Mouse (Mus musculus) spleen, embryonic (tissue): ENCODE data around the gene Ypel2.

ENCODE experiments used
- CTCF ChIA-PET: fragments of 350-600 bp; sonication (Branson Sonifier 250); formaldehyde crosslinking; loops from one replicate; lab custom pipeline; 2022; lab: Charles Lee

Ypel2 gene

DNA sequence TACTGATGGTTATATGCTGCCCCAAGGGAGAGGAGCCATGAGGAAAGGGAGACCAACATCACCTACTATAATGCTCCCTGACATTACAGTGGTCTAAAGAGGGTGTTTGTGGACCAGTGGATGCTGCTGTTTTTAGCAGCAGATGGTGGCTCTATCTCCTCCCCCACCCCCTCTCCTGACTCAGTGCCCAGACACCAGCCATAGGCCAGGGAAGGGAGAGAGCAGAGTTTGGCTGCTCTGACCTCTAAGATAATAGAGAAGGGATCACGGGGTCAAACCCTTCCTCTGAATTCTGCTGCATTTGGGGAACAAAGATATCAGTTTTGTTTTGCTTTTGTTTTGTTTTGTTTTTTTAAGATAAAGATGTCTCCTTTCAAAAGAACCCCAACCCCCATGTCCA lies 30.5 kb downstream of the Ypel2 start:
- CTCF ChIA-PET: interaction anchor here (0.6 kb wide), 1 partner anchor 36 kb away, joined by 6 read pairs; no protein-coding TSS in a partner anchor

DNA sequence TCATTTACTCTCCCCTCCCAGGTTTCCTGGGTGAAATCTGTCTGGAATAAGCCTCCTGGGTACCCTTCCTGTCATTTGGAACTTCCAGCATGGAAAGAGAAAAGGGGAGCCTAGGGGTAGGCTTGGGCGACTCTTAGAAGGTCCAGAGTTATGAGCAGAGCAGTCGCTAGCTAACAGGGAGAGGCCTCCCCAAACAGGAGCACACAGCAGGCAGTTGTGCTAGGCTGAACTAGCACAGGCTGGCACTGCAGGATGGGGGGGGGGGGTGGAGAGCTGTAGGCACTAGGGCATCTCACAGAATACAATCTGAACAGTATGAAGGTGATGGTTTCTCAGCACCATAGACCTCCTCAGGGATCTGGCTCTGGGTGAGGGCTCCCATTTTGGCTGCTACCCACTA lies 31.1 kb downstream of the Ypel2 start:
- CTCF ChIA-PET: interaction anchor here (0.6 kb wide), 2 partner anchors 37 to 104 kb away, joined by 6 to 8 read pairs; no protein-coding TSS in a partner anchor

DNA sequence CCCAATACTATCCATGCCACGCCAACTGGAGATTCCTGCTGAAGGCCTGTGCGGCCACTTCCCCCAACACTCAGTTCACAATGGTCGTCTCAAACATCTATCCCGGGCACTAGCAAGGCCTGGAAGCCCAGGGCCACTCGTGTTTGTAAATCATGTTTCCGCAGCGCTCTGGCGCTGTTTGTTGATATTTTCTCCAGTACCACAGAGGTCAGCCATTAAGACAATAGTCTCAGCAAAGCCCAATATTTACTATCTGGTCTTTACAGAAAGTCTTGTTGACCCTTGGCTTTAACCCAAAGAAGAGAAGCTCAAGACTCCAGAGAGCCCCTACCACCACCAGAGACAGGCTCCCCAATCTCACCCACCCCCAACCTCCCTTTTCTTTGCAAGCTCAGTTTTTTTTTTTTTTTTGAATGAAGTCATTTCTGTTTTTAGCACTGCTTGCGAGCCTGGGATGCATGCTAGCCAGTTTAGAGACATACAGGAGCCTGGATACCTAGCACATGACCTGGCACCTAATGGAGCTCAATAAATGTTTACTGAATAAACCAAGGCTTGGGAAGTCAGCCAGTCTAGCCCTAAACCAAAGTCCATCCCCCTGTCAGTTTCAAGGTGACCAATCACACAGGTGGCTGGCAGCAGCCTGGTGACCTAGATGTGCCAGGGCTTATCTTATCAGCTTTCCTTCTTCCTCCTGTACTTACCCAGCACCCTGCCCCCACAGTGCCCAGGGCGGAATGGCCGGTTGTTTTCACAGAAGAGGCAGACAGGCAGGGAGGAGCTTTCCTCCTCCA lies 31.8 kb downstream of the Ypel2 start:
- CTCF ChIA-PET: interaction anchor here (0.6 to 1.2 kb wide), 3 partner anchors 16 to 194 kb away, joined by 3 to 8 read pairs (median 5); no protein-coding TSS in a partner anchor

GRCm38 (mm10) chr11:86960331-86960730 lies 33.2 kb downstream of the Ypel2 start:
- CTCF ChIA-PET: no interaction called here

- CTCF ChIA-PET: no interaction called here
Measured at GRCm38 (mm10) chr11:86958721-86959675, 34.5 kb downstream of the Ypel2 start.

GRCm38 (mm10) chr11:86958182-86958581 lies 35.3 kb downstream of the Ypel2 start:
- CTCF ChIA-PET: no interaction called here

- CTCF ChIA-PET: no interaction called here
Measured at GRCm38 (mm10) chr11:86956363-86956762, 37.1 kb downstream of the Ypel2 start.

DNA sequence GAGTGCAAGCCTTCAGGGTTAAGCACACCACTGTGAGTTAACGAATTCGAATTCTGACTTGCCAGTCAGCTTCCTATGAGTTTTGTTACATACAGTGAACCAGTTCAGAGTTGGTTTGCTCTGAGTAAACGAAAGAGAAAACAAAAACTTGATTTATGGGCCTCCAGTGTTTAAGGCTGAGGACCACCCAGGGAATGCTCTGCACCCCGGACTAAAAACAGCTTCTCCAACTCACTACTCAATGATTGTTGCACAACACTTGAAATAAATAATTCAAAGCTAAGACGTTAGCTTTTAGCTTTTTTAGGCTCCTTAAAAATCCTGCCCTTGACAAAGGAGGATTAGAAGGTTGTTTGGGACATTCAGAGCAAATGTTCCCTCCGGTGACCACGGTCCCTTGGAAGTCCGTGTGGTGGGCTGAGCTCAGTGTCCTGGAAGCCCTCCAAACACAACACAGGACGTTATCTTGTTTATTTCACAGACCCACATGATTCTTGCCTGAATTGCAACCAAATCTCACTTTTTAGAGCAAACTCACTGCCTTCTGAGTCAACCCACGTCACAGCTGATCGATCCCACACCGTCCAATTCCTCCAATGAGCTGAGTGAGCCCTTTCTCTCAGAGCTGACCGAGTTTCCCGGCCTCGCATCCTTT lies 38.8 kb downstream of the Ypel2 start:
- CTCF ChIA-PET: interaction anchor here (0.7 kb wide), 1 partner anchor 244 kb away, joined by 3 read pairs; no protein-coding TSS in a partner anchor

DNA sequence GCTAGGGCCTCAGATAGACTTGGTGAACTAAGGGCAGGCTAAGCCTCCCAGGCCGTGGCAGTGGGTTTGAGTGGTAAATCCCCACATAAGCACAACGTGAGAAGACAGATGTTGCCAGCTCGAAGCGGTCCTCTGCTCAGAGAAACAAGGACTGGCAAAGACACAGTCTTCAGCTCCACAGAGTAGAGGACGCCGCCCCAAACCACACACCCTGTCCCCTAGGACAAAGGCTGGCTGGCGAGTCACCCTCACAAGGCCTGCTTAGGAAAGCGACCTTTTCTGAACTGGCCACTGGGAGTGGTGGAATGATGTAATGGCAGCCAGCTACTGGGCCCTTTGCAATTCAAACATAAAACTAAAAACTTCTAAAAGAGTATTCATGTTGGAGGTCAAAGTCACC lies 40.4 kb downstream of the Ypel2 start:
- CTCF ChIA-PET: no interaction called here

DNA sequence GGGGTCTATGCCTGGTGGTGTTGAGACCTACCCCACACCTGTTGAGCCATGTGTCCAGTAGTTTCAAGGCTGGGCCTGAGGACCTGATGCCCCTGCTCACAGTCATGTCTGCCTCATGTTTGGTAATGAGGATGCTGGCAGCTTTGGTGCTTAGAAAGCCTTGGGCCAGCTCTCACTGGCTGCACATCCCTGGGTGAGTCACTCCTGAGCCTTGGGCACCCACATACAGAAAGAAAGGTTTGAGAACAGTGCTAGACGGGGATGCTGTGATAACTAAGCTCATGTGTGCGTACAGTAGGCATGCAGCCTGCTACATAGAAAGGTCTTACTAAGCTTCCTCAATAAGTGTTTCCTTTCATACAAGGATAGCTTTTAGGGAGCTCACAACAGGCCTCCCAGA lies 40.8 kb downstream of the Ypel2 start:
- CTCF ChIA-PET: no interaction called here

DNA sequence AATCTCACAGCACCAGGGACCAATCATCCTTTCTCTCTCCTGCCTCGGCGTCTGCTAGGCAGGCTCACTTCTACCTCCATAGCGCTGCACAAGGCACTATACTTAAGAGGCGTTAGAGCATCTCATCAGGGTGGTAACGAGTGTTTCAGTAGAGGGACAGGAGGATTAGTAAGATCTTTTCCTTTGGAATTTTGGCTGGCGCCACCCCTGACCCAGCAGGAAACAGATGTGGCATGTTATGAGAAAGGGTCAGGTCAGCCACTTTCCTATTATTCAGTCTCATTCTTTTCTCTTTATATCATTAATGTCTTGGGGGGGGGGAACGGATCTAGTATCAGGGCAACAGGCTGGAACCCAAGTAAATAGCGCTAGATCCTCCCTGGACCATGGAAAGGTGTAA lies 41.8 kb downstream of the Ypel2 start:
- CTCF ChIA-PET: no interaction called here

DNA sequence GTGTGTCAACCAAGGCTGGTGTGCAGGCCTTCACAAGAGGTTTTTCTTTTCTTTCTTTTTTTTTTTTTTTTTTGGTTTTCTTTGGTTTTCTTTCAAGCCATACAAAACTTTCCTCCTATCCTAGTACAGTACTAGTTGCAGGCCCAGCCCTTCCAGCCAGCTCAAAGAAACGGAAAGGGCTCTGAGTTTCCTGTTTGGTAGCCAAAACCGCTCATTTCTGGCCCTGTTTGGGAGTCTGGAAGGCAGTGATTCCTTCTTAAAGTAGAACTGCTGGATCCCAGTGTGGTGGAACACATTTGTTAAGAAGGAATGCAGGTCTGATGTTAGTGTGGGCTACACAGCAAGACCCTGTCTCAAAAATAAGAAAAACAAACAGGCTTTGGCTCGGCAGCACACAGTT lies 43.0 kb downstream of the Ypel2 start:
- CTCF ChIA-PET: no interaction called here

- CTCF ChIA-PET: no interaction called here
Measured at GRCm38 (mm10) chr11:86949951-86950441, 43.5 kb downstream of the Ypel2 start.

- CTCF ChIA-PET: no interaction called here
Measured at GRCm38 (mm10) chr11:86946644-86947195, 46.8 kb downstream of the Ypel2 start.

DNA sequence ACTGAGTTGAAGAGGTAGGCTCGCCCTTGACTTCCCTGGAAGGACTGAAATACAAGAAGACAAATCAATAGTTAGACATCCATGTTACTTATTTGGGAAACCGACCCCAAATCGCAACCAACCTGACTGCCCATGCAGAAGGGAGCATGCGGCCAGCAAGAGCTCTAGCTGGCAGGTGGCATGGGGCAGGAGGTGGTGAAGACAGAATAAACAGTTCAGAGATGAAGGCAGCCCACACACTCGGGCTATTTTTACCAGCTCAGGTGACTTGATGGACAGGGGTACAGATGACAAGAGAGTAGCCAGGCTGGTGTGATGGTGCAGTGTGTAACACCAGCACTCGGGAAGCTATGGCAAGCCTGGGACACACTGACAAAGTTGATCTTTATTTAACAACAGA lies 47.6 kb downstream of the Ypel2 start:
- CTCF ChIA-PET: no interaction called here

DNA sequence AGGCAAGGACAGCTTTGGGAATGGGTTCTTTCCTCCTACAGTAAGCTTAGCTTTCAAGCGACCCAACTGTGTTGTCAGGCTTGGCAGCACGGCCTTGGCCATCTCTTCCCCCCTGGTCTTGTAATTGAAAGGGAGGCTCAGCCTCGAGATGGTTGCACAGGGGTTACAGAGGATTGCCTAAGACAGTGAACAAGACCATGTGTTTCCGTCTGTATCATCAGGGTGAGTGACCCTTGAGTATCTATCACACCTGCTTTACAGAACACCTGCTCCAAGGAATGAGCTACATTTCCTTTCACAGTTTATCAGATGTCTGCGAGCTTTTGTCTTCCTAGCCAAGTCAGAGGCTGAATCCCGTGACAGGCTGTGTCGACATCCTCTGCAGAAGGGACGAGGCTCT lies 48.4 kb downstream of the Ypel2 start:
- CTCF ChIA-PET: no interaction called here

DNA sequence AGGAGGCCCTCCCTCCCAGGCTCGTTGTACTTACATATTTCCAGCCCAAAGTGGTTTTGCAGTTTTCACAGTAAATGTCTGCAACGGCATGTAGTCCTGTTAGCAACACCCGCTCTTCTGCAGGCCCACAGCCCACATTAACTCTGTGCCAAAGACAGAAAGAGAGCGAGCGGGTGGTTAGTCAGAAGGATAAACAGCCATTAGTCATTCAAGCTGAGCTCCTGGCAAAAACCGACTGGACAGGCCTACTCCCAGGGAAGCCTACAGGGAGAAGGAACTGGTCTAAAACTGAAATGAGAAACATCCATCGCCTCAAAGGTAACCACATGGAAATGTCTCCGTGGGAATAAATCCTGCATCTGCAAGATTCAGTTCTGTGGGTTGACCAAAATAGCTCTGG lies 49.0 kb downstream of the Ypel2 start:
- CTCF ChIA-PET: no interaction called here

DNA sequence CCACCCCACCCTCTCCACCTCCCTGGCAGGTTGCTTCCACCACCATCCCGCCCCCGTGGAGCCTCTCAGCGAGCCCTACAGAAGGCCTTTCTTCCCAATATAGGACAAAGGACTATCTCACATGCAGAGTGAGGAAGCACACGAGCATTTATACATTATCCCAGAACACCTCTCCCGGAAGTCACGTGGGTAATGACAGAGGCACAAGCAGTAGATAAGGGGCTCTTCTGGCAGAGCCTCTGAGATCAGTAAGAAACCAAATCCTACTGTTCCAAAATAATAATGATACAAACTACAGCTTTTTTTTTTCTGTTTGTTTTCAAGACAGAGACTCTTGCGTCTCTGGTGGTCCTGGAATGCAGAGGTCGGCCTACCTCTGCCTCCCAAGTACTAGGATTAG lies 51.6 kb downstream of the Ypel2 start:
- CTCF ChIA-PET: no interaction called here

- CTCF ChIA-PET: no interaction called here
Measured at GRCm38 (mm10) chr11:86939503-86939902, 54.0 kb downstream of the Ypel2 start.

DNA sequence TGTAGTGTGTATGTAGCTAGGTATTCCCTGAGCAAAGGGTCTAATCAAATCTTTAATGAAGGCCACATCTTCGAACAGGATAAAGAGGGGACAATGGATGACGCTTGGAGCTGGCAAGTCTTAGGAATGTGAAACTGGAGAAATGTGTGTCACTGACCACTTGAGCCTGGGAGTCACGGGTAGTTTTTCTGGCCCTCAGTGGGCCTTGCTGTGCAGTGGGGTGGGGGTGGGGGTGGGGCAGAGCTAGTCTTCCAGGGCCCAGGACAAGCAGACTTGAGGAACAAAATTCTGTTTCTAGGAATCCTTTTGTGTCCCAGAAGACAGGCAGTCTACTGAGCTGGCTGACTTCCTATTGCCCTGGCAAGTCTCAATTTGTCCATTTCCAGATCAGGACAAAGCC lies 55.0 kb downstream of the Ypel2 start:
- CTCF ChIA-PET: no interaction called here

- CTCF ChIA-PET: no interaction called here
Measured at GRCm38 (mm10) chr11:86938108-86938507, 55.4 kb downstream of the Ypel2 start.
